Mouse (Mus musculus) heart, postnatal 14 days (tissue): ENCODE measurements at regions not wholly inside any gene's neighbourhood (a gene's known extent, or its start where the extent isn't known, plus 50 kb on each side); places are given as distances from the start of the nearest gene placed in this dataset.

Experiments
- DNase-seq, 2 experiments: peaks; one replicate each; pipeline ENCODE4 v3.0.0; 2021 to 2022
- intact Hi-C: fragments of 180-260 bp; cut with DNase I; formaldehyde crosslinking; loops from one replicate; pipeline ENCODE4 v1.15.1; 2025

GRCm38 (mm10) chr10:100868360-100868916, 278.2 kb downstream of the 1700017N19Rik start:
- intact Hi-C loops, result no loop called here
- DNase-seq, result no peak

GRCm38 (mm10) chr10:100882584-100882983, 292.3 kb downstream of the 1700017N19Rik start:
- intact Hi-C loops, result no loop called here
- DNase-seq, result no peak

- intact Hi-C loops, result no loop called here
- DNase-seq, result no peak
Observed at GRCm38 (mm10) chr10:100922976-100923375, 332.7 kb downstream of the 1700017N19Rik start.

- intact Hi-C loops, result no loop called here
- no peak for DNase-seq
Observed at GRCm38 (mm10) chr10:100927086-100927485, 336.8 kb downstream of the 1700017N19Rik start.

- no peak for DNase-seq
- intact Hi-C loops, result no loop called here
Observed at GRCm38 (mm10) chr10:100931739-100932138, 341.5 kb downstream of the 1700017N19Rik start.

- intact Hi-C loops, result no loop called here
- no peak for DNase-seq
Observed at GRCm38 (mm10) chr10:100958371-100958770, 368.1 kb downstream of the 1700017N19Rik start.

- DNase-seq, result no peak
- intact Hi-C loops, result no loop called here
Observed at GRCm38 (mm10) chr10:101003469-101003868, 413.2 kb downstream of the 1700017N19Rik start.

- intact Hi-C loops, result no loop called here
- DNase-seq, result no peak
Observed at GRCm38 (mm10) chr10:101004687-101005086, 414.4 kb downstream of the 1700017N19Rik start.

GRCm38 (mm10) chr10:101015416-101015815, 425.1 kb downstream of the 1700017N19Rik start:
- DNase-seq, result no peak
- intact Hi-C loops, result no loop called here

GRCm38 (mm10) chr10:101038630-101039029, 448.3 kb downstream of the 1700017N19Rik start:
- DNase-seq, result no peak
- intact Hi-C loops, result no loop called here

- intact Hi-C loops, result no loop called here
- DNase-seq, result no peak
Observed at GRCm38 (mm10) chr10:101039034-101039433, 448.8 kb downstream of the 1700017N19Rik start.
